Mouse (Mus musculus): ENCODE results near the gene Cxcr5.

GRCm38 (mm10) chr9:44568083-44568455, 6.4 kb upstream of the Cxcr5 start:
- TF ChIP-seq CTCF (IDR thresholded peaks at IDR 0.05; ENCODE audit: control insufficient read depth, insufficient read depth, insufficient read length), result no peak
- TF ChIP-seq MYOD1 (IDR thresholded peaks at IDR 0.05; ENCODE audit: control insufficient read depth, insufficient read length, low read depth), result no peak
- no peak for TF ChIP-seq CEBPB (IDR thresholded peaks at IDR 0.05; ENCODE audit: low read depth)
- no peak for TF ChIP-seq FOSL1 (IDR thresholded peaks at IDR 0.05; ENCODE audit: insufficient read depth, low read length, poor library complexity, severe bottlenecking)
- TF ChIP-seq USF1 (IDR thresholded peaks at IDR 0.05; ENCODE audit: low read depth), result no peak
- no peak for TF ChIP-seq MAX (IDR thresholded peaks at IDR 0.05)
- TF ChIP-seq MYOG (IDR thresholded peaks at IDR 0.05; ENCODE audit: control insufficient read depth, extremely low read depth, insufficient read length), result no peak

Measured in C2C12 (cell line).